Mouse (Mus musculus) frontal cortex, adult 2 months (tissue): Measurements from ENCODE around the gene Swsap1. TPM values are rescaled to one million over a fixed set of nuclear protein-coding genes. Genes with fewer than 3 reads are reported as not detected.

ENCODE experiments used
- DNase-seq, 2 experiments: peaks; one replicate each; pipeline ENCODE4 v3.0.0; 2022; ENCODE audit warnings: low spot score in 1 of 2; ENCODE audit errors: extremely low spot score in 1 of 2
- polyA plus RNA-seq: library from polyadenylated mRNA; depleted of rRNA; stranded (reverse); fragments of >200 nt; gene quantifications from 2 replicates; pipeline ENCODE4 v1.2.3, GENCODE M21; 2012

The Swsap1 gene
- polyA plus RNA-seq, 1 experiment, result 10.1 TPM

GRCm38 (mm10) chr9:21935466-21936131 is 20.0 kb upstream of the Swsap1 start:
- DNase-seq, result no peak

DNA sequence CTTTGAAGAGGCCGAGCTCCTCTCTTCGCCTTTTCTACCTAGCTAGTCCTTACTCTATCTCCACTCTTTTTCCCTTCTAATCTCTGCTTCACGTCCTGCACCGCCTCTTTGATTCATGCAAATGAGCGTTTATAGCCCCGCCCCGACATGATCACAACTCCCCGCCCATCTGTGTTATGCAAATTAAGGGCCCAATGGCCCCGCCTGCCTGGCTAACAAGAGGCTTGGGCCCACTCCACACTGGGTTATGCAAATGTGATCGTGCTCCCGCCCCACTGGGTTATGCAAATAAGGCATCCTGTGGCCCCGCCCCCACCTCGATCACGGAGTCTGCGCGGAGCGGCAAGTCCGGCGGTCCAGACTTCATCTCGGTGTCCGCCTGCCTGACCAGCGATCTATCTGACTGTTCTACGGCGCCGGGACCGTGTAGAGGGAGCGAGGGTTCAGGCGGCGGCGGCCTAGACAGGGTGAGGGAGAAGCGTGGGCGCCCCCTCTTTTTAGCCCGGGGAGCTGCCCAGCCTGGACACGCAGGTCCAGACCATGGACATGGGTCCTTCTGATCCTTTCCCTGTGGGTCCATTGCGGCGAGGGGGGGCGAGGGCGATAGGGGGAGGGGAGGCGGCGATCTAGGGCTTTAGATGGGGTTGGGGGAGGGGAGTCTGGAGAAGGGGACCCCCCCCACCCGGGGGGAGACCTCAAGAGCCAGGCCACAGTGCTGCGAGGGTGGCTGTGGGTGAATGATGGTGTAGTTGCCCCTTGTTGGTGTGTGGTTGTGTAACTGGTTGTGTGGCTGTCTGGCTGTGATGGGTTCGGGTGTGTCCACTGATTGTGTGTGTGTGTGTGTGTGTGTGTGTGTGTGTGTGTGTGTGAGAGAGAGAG is 18.6 kb upstream of the Swsap1 start, which contains the start of gene Plppr2:
Plppr2 (plus strand) TSS at position 342 of the 879 bp plus-strand sequence.
- DNase-seq, result peak; percentile 98

DNA sequence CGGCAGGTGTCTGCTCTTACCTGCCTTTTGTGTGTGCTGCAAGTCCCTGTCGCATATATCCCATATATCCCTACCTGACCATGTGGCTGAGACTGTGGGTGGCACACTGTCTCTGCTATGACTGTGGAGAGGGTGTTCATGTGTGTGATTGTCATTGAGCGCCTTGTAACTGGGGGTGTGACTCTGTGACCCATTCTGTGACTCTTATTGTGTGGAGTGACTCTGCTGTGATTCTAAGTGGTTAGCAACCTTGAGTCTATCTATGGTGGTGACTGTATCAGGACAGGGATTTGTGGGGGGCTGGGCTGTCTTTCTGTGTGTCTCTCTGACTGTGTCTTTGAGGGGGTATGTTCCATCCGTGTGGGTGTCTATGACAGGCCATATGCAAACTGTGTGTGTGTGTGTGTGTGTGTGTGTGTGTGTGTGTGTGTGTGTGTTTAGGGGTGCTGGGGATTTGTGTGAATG is 17.8 kb upstream of the Swsap1 start:
- DNase-seq, result peak in 1 of 2 experiments; percentile 67

- no peak for DNase-seq
Measured at GRCm38 (mm10) chr9:21938234-21938855, 17.2 kb upstream of the Swsap1 start.

DNA sequence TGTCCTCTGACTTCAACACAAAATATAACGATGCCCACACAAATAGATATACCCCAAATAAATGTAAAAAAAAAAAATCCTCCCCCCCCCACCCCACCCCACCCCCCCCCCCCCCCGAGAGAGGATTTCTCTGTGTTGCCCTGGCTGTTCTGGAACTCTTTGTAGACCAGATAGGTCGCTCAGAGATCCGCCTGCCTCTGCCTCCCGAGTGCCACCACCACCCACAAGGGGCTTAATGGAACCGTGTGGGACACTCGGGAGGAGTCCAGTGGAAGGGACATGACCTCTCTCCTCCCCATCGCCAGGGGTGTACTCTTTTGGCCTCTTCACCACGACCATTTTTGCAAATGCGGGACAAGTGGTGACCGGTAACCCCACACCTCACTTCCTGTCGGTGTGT is 12.5 kb upstream of the Swsap1 start:
- DNase-seq, result no peak

DNA sequence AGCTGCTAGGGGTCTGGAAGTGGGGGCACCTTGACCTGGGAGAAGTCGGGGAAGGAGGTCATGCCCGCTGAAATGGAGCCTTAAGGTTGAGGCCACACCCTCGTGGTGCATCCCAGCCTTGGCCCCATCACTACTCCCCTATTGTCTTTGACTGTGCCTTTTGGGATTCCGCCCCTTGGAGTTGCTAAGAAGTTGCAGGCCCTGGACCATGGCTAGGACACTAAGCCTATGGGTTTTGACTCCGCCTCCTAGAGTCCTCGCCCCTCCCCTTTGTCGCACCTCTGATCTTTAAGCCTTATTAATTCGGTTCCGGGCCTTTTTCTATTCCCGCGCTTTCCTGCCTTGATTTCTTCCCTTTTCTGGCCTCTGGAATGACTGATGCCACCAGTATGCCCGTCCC is 11.9 kb upstream of the Swsap1 start:
- DNase-seq, result no peak

- DNase-seq, result no peak
Measured at GRCm38 (mm10) chr9:21944267-21944666, 11.3 kb upstream of the Swsap1 start.

- no peak for DNase-seq
Measured at GRCm38 (mm10) chr9:21947540-21948130, 7.9 kb upstream of the Swsap1 start.

DNA sequence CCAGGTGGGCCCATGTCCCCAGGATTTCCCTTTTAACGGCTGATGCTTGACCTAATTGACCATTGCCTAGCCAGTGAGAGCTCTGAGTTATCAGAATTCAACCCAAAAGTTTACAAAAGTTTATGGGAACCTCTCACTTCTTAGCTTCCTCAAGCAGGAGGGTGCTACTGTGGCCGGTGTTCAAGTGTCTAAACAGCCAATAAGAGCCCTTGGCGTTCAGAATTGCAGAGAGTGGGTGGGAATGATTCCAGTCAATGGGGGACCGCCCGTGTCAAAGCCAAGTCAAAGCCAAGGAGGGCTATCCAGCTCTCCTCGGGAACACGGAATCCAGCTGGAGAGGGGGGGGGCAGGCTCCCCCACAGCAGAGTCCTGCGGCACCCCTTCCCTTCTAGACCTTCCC is 7.4 kb upstream of the Swsap1 start:
- DNase-seq, result no peak

DNA sequence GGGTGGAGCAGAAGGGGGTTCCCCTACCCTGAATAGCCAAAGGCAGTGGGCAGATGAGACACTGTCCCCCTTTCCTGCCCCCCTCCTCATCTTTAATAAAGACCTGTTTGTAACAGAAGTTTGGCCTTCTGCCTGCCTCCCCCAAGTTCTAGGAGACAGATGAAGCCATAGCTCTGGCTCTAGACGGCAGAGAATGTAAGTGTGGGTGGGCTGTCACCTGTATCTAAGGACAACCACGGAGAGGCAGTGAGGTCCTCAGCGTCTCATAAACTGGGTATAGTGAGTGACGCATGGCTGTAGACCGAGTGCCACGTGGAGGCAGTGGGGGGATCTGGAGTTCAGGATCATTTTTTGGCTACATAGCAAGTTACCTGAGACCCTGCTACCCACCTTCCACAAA is 6.8 kb upstream of the Swsap1 start:
- DNase-seq, result peak in 1 of 2 experiments; percentile 55

DNA sequence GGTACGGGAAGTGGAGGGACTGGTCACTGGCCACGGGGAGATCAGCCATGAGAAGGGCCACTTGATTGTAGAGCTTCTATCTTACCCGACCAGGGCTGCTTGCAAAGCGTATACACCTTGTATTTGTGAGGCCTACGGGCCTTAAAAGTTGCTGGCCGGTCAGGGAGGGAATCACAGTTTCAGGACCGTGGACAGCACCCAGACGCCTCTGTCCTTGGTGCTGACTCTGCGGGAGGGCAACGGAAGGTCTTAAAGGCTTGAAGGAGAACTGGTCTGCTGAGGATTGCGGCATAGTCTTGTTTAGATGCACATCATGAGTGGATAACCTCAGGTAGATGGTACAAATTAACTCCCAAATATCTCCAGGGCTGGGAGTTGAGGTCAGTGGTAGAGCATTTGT is 5.2 kb upstream of the Swsap1 start:
- peak in 1 of 2 experiments; percentile 40 for DNase-seq

- DNase-seq, result peak in 1 of 2 experiments; percentile 13
Measured at GRCm38 (mm10) chr9:21951977-21952376, 3.6 kb upstream of the Swsap1 start.

GRCm38 (mm10) chr9:21953600-21953999 is 2.0 kb upstream of the Swsap1 start:
- peak; percentile 78 to 86 for DNase-seq

DNA sequence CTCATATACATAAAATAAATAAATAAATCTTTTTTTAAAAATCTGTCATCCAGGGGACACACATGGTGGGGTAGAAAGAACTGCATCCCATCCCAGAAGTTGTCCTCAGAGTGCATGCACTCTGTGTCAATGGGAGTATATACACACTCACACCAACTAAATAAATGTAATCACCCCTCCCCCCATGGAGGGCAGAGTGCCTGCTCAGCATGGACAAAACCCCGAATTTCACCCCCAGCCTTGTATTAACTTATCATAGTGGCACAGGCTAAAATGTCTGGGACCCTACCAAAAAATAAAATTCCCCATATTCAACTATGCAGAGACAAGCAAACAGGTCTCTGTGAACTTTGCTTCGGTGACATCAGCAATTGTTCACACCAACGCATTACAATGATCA is 920 bp upstream of the Swsap1 start:
- peak in 1 of 2 experiments; percentile 16 for DNase-seq

DNA sequence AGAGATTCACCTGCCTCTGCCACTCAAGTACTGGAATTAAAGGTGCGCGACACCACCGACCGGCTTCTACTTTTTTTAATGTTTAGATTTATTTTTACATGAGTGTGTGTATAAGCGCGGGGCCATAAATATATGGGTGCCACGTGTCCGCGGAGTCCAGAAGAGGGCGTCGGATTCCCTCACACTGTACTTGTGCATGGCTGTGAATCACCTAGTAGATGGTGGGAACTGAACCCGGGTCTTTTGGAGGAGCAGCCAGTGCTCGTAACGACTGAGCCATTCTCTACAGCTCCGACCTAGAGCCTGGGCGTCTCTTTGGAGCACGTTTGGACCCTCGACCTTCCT is 358 bp upstream of the Swsap1 start:
- no peak for DNase-seq

DNA sequence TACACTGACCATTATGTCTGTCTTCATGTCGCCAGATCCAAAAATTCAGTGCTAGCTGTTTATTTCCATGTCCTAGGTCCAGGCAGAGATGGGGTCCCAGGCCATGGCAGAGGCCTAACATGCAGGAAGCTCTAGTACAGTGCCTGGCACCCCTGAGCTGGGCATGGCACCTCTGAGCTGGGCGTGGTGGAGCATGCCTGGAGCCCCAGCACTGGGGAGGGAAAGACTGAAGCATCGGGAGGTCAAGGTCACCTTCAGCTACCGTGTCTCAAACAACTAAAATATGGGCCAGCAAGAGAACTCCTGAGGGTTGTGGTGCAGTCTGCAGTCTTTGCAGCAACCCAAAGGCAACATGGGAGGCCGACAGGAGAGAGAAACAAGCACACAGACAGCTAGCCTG is 2.8 kb downstream of the Swsap1 start:
- DNase-seq, result no peak

- DNase-seq, result no peak
Measured at GRCm38 (mm10) chr9:21959244-21959643, 3.7 kb downstream of the Swsap1 start.

DNA sequence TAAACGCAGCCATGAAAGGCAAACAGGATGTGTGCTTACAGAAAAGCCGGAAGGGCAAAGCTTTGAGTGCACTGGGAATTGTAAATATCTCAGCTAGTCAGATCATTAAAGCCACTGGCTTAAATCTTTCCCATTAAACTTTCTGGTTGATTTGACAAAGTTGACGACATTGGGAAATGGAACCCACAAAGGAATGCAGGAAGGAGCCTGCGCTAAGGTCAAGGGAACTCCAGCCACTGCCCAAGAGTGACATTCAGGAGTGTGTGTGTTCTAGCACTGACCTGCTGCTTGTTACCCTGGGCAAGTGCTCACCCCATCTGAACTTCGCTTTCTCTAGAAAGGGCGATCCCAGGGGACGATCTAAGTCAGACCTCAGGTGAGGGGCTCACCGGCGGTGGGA is 4.6 kb downstream of the Swsap1 start:
- DNase-seq, result no peak

DNA sequence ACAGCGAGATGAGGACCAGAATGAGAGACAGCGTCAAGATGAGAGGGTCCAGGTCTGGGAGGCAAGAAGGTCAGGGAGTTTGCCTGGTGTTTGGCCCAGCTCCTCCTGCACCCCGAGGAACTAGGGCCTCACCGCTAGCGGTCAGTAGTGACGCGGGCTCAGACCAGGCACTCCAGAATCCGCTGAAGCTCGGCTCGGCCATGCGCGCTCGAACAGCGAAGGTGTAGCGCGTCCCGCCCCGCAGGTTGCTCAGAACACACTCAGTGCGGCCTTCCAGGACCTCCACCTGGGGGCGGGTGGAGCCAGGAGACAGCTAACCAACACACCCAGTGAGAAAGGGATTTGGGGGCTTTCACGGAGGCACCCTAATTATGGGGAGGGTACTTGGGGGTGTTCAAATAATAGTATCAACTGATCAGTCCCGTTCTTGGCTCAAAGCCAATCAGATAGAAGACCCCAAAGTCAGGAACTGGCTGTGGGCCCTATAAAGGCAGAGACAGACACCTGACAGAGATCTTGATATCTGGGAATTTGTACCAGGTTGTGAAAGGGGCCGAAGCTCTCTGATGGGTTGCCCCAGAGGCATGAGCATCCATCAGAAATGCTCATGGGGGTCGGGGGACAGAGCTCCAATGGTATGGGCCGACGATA is 5.1 kb downstream of the Swsap1 start:
- peak in 1 of 2 experiments; percentile 8 for DNase-seq

DNA sequence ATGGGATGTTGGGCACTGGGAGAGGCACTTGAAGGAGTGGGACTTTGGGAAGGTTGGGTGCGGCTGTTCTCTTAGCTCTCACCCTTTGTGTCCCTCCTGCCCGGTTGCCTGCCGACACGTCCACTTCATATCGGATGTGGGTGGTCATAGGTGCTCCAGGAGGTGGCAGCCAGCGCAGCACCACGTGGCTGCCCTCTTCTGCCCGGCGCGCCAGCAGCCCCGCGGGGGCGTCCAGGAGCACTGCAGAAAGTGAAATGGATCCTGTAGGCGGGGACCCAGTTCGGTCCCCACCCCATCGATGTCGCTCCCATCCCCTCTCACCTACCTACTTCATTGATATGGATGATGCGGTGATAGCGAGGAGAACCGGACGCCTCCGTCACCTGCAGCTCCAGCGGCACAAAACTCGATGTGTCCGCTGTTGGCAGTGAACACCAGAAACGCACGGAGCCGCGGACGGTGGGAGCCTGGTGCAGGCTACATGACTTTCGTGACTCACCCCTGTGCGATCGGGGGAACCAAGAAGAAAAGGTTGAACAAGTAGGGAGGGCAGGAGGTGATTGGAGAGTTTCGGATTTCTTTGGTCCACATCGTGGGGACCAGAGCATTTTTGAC is 5.9 kb downstream of the Swsap1 start:
- peak in 1 of 2 experiments; percentile 40 for DNase-seq
